Mouse (Mus musculus) frontal cortex, adult 2 months (tissue): ENCODE results near the gene Cyp2d9. TPM values are rescaled to one million over a fixed set of nuclear protein-coding genes. Genes with fewer than 3 reads are reported as not detected.
"Not testable (repeated sequence)": the region's sequence is repeated elsewhere in the genome, so short reads cannot be mapped to it uniquely, and the experiment has no call there.

Experiments used
- DNase-seq, 2 experiments: peaks; one replicate each; pipeline ENCODE4 v3.0.0; 2022; ENCODE audit warnings: low spot score in 1 of 2; ENCODE audit errors: extremely low spot score in 1 of 2
- polyA plus RNA-seq: library from polyadenylated mRNA; depleted of rRNA; stranded (reverse); fragments of >200 nt; gene quantifications from 2 replicates; pipeline ENCODE4 v1.2.3, GENCODE M21; 2012; rRNA removed

Cyp2d9 gene
- polyA plus RNA-seq, 1 experiment, result not detected

- no peak for DNase-seq
These were observed 12.0 kb downstream of the Cyp2d9 start for GRCm38 (mm10) chr15:82445196-82445595.

DNA sequence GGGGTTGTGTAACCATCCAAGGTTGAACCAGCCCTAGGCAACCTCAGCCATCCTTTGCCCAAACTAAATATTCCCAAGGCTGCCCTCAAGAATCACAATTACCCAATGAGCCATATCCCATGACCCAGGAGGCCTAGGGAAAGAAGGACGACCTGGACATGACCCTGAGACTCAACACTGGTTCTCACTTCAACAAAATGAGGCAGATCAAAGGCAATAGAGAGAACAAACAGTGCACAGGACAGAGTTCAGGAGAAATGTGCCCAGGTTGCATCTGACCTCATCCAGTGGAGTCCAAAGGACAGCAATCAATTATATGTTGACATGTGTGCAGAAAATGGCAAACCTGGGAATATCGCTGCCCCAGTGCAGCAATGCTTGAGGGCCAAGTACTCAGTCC, 16.8 kb downstream of the Cyp2d9 start:
- DNase-seq, result not testable (repeated sequence)

- not testable (repeated sequence) for DNase-seq
These were observed 18.9 kb downstream of the Cyp2d9 start for GRCm38 (mm10) chr15:82452133-82452532.

GRCm38 (mm10) chr15:82453501-82453900, 20.3 kb downstream of the Cyp2d9 start:
- DNase-seq, result not testable (repeated sequence)

DNA sequence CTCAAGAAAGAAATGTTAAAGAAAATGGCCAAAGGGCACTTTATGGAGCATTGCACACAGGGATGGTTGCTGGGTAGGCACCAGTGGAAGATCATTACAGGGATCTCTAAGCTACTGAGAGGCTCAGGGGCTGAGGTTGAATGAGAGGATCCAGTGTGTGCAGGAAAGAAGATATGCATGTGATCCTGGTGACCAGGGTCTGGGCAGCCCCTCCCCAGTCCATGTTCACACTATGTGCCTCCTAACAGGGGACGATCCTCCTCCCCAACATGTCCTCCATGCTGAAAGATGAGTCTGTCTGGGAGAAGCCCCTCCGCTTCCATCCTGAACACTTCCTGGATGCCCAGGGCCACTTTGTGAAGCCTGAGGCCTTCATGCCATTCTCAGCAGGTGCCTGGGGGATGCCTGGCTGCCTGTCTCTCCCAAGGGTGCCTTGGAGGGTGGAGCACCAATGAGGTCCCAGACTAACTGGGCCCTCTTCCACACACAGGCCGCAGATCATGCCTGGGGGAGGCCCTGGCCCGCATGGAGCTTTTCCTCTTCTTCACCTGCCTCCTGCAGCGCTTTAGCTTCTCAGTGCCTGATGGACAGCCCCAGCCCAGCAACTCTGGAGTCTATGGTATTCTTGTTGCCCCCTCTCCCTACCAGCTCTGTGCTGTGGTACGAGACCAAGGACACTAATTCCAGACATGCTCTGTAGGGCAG, 23.0 kb downstream of the Cyp2d9 start:
- not testable (repeated sequence) for DNase-seq

GRCm38 (mm10) chr15:82457064-82458021, 24.1 kb downstream of the Cyp2d9 start:
- DNase-seq, result no peak

GRCm38 (mm10) chr15:82459266-82459665, 26.0 kb downstream of the Cyp2d9 start:
- not testable (repeated sequence) for DNase-seq

DNA sequence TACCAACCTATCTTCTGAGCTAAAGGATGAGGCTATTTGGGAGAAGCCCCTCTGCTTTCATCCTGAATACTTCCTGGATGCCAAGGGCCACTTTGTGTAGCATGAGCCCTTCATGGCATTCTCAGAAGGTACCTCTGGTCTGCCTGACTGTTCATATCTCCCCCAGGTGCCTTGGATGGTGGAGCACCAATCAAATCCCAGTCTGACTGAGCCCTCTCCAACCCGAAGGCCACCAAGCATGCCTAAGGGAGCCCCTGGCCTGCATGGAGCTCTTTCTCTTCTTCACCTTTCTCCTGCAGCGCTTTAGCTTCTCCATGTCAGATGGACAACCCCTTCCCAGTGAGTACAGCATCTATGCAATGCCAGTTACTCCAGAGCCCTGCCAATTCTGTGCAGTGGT, 31.5 kb downstream of the Cyp2d9 start:
- DNase-seq, result no peak

DNA sequence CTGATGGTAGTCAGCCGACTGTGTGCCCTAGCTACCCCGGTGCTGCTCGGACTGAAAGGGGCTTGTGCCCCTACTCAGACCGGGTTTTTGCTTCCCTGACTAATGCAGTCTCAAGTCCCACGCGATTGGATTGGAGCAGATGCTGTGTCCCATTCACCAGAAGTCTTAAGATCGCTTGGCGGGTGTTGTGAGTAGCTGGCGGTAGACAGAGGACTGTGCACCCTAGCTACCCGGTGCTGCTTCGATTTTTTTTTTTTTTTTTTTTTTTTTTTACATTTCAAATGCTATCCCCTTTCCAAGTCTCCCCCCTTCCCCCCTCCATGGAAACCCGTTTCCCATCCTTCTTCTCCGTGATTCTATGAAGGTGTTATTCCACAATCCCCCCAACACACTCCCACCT, 61.0 kb downstream of the Cyp2d9 start:
- DNase-seq, result not testable (repeated sequence)

Other genes with a start within 250 kb of the Cyp2d9 start
- 57.1 and 79.6 TPM in 2 replicates for gene Shisa8, start 220.6 kb upstream of the Cyp2d9 start, polyA plus RNA-seq
- gene Tnfrsf13c, start 209.1 kb upstream of the Cyp2d9 start, polyA plus RNA-seq, result 1.4 and 2.6 TPM in 2 replicates
- gene Cenpm, start 188.7 kb upstream of the Cyp2d9 start, polyA plus RNA-seq, result 6.4 and 9.1 TPM in 2 replicates
- 176 and 182 TPM in 2 replicates for gene 1500009C09Rik, start 181.0 kb upstream of the Cyp2d9 start, polyA plus RNA-seq
- 344 and 374 TPM in 2 replicates for gene Sept3, start 158.5 kb upstream of the Cyp2d9 start, polyA plus RNA-seq
- gene Wbp2nl, start 134.5 kb upstream of the Cyp2d9 start, polyA plus RNA-seq, result not detected in 2 replicates
- 53.4 and 58.3 TPM in 2 replicates for gene Naga, start 94.5 kb upstream of the Cyp2d9 start, polyA plus RNA-seq
- 0.48 and 0.70 TPM in 2 replicates for gene Pheta2, start 94.5 kb upstream of the Cyp2d9 start, polyA plus RNA-seq
- gene Smdt1, start 94.5 kb upstream of the Cyp2d9 start, polyA plus RNA-seq, result 288 and 325 TPM in 2 replicates
- gene Ndufa6, start 79.1 kb upstream of the Cyp2d9 start, polyA plus RNA-seq, result 498 and 573 TPM in 2 replicates
- 46.2 and 52.6 TPM in 2 replicates for gene Cyp2d22, start 53.2 kb upstream of the Cyp2d9 start, polyA plus RNA-seq
- gene Cyp2d11, start 39.4 kb upstream of the Cyp2d9 start, polyA plus RNA-seq, result not detected in 2 replicates
- not detected in 2 replicates for gene Cyp2d10, start 26.2 kb upstream of the Cyp2d9 start, polyA plus RNA-seq
- not detected in 2 replicates for gene Cyp2d12, start 121.6 kb downstream of the Cyp2d9 start, polyA plus RNA-seq
- not detected in 2 replicates for gene Cyp2d34, start 187.5 kb downstream of the Cyp2d9 start, polyA plus RNA-seq